Mouse (Mus musculus): Measurements from ENCODE around the gene Stard10. TPM values are rescaled to one million over a fixed set of nuclear protein-coding genes. Genes with fewer than 3 reads are reported as not detected.

The Stard10 gene
- total RNA-seq, 2 experiments from 2014 or later, result 22.1 to 32.3 TPM

DNA sequence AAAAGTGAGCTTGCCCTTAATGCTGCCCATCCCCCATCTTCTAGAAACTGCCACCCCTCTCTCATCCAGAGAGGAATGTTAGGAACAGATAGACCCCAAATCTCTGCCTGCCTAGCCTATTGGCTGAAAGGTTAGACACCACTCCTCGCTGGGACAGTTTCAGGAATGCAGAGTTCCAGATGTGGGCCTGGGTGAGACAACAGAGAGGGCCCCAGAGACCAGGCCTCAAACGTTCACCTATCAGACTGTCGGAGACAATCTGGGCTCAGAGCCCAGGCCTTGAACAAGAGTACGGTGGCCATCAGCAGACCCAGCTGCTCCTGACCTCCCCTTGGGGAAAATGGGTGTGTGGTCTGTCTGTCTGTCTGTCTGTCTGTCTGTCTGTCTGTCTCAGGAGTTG is 76.1 kb downstream of the Stard10 start:
- intact Hi-C loops (cut with DNase I), result no loop called here
- DNase-seq, result peak; percentile 54 to 67

DNA sequence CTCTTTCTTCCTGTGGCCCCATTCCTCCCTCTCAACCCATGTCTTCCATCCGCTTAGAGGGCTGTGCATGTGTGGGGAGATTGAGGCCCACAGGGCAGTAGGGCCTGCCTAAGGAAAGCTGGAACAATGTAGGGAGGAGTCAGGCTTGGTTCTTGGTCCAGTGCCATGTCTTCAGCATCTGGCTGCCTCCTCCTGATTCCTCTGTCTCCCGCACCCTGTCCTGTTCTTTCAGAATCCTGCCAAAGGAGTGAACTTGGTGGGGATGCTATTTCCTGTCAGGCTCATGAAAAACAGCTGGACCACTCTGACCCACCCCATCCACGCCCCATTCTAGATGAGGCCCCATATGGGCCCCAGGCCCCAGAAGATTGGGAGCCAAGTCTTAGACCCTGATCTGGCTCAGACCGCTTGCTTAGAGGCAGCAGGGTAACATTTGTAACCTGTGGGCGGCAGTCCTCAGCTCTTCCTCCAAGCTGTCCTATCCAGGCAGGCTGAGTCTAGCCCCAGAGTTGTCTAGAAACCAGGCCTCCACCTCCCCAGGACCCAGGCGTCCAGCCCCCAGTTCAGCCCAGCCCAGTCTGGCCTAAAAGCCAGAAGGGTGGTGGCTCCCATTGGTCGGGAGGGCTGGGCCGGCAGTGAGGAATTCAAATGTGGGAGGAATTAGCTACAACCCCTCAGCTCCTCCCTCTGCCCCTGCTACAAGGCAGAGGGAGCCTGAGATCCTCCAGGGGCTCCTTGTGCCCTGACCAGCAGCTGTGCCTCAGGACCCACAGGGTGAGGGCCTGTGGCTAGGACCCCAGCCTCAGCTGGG is 77.0 kb downstream of the Stard10 start:
- intact Hi-C loops (cut with DNase I), result no loop called here
- peak; percentile 83 to 86 for DNase-seq

DNA sequence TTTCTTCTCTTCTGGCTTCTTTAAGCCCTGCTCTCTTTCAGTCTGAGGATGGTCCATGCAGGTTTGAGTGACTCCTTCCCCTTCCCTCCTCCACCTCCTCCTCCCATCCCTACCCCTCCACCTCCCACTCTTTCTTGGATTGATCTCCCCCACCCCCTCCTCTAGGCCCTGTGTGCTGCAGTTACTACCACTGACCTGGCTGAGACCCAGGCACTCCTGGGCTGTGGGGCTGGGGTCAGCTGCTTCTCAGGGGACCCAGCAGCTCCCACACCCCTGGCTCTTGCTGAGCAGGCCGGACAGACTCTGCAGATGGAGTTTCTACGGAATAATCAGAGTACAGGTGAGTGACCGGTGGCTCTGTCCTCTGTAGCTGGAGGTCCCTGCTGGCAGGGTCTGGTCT is 77.7 kb downstream of the Stard10 start:
- intact Hi-C loops (cut with DNase I), result no loop called here
- DNase-seq, result no peak

DNA sequence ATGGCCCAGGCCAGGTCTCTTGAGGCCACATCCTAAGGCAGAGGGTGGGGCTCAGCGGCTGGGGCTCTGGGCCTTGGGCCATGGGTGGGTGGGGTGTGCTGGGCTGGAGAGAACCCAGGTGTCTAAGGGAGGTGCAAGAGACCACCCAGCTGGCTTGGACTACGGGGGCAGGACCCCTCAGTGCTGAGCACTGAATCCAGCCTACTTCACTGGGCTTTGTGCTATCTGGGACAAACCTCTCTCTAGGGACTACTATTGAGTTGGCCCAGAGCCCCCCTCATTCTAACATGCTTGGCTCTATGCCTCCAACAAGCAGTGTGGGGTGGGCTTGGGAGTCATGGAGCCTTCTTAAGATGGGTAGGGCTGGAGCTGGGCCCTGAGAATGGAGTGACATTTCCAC is 78.6 kb downstream of the Stard10 start:
- DNase-seq, result peak; percentile 59 to 67
- intact Hi-C loops (cut with DNase I), result no loop called here

Other genes starting within 250 kb of the Stard10 start
- gene Fchsd2, start 224.2 kb upstream of the Stard10 start, total RNA-seq (2021), result 10 to 100 TPM; 27.1 to 27.2 TPM
- gene Atg16l2, start 14.8 kb upstream of the Stard10 start, total RNA-seq (2021), result 10 to 100 TPM; 11.4 to 13.7 TPM
- gene Arap1, start 31.0 kb downstream of the Stard10 start, total RNA-seq (2021), result 10 to 100 TPM; 49.4 to 50.7 TPM
- not detected for gene Gm45837, start 93.8 kb downstream of the Stard10 start, total RNA-seq (2021)
- 10 to 100 TPM; 65.2 to 70.1 TPM for gene Pde2a, start 104.6 kb downstream of the Stard10 start, total RNA-seq (2021)